Mouse (Mus musculus) NIH3T3 (cell line): ENCODE data around the gene Ptrh1.
A peak's percentile ranks its signal among the peaks of the same experiment; 100 is the strongest.

Source experiments
- DNase-seq: peaks from one replicate; pipeline ENCODE4 v3.0.0-alpha.2; 2012; ENCODE audit warnings: low read depth

The Ptrh1 gene

DNA sequence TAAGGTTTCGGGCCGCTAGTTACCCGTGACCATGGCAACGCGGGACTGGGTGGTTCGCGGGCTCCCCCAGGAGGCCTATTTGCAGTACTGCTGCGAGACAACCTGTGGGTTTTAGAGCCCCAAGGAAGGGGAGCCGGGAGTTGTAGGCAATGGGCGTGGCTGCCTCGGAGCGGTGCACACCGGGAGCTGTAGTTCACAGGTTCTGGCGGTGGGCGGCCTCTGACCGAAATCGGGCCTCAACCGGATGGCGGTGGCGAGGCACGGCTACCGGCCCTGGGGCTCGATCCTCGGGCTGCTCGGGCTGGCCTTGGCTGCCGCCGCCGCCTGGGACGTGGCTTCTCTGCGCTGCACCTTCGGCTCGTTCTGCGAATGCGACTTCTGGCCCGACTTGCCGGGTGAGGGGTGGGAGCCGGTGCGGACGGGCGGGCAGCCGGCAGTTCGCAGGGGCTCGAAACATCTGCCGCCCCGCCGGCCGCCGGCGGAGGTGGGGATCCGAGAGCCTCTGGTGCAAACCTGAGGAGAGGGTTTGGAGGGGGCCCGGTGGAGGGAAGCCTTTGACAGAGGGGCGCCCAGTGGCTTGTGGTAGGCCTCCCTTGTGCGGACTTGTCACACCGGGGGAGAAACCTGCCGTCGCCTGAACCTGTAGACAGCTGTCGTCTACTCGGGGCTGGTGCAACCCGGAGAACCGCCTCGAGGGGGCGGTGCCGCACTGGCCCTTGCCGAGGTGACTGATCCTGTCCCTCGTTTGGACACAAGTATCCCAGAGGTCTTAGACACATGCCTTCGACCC, 18.3 kb upstream of the Ptrh1 start, which contains the start of gene Tor2a:
Tor2a (plus strand) TSS at position 179 of the 790 bp plus-strand sequence.
- DNase-seq = peak; percentile 99

- peak; percentile 26 for DNase-seq
Observed at GRCm38 (mm10) chr2:32758503-32758902, 17.1 kb upstream of the Ptrh1 start.

- DNase-seq = no peak
Observed at GRCm38 (mm10) chr2:32759001-32759400, 16.6 kb upstream of the Ptrh1 start.

GRCm38 (mm10) chr2:32761361-32761760, 14.2 kb upstream of the Ptrh1 start:
- DNase-seq = no peak

- no peak for DNase-seq
Observed at GRCm38 (mm10) chr2:32761859-32762258, 13.7 kb upstream of the Ptrh1 start.

DNA sequence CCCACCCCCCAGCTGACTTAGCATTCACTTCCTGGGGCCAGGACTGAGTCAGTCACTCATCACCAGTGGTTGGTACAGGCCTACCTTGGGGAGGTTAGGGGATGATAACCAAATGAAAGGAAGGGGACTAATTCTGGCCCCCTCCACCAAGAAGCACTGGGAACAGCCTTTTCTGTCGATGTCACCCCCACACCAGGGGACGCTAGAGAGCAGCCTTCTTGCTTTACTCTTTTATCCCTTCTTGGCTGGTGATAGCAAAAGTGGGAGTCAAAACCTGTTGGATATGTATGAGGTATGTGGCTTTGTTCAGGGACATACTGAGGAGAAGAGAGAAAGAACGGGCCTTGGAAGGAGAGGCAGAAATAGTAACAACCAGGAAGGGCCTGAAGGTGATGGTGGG, 12.2 kb upstream of the Ptrh1 start:
- DNase-seq = peak; percentile 58

DNA sequence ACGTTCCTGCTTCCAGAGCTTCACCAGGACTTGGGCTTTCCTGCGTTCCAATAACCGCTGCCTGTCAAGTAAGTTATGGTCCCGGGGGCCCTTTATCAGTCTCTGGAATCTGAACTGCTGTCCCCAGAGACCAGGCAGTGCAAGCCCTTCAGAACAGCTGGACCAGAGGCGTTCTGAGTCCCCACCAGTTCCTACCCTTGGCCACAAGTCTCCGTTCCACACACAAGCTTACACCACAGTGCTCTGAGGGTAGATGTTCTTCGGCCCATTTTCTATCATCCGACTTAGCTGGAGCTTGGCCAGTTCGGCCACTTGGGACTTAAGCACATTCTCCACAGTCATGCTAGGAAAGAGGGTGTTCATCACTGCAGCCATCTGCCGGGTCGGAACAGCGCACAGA, 8.3 kb upstream of the Ptrh1 start:
- DNase-seq = no peak

DNA sequence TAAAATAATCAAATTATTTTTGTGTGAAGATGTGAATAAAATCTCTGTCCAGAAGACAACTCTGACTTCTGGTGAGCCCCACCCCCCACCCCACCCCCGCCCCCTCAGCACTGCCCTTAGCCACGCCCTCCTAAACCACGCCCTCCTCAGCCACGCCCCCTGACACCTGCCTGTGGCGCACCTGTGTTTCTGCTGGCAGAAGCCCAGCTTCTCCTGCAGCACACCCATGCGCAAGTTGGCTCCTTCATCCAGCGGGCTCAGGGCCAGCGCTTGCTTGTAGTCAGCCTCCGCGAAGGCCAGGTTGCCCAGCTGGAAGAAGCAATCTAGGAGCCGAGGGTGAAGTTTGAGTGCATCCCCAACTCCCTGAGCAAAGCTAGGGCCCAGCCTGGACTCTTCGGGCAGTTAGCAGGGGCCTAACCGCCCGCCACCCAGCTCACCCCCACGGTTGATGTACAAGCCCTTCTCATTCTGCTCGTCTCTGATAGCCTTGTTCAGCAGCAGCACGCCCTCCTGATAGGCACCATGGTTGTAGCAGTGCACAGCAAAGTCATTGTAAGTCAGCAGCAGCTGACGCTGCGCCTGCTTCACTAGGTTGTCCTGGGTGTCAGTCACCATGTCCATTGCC, 6.8 kb upstream of the Ptrh1 start:
- no peak for DNase-seq

- DNase-seq = peak; percentile 27
Observed at GRCm38 (mm10) chr2:32769327-32770085, 6.1 kb upstream of the Ptrh1 start.

DNA sequence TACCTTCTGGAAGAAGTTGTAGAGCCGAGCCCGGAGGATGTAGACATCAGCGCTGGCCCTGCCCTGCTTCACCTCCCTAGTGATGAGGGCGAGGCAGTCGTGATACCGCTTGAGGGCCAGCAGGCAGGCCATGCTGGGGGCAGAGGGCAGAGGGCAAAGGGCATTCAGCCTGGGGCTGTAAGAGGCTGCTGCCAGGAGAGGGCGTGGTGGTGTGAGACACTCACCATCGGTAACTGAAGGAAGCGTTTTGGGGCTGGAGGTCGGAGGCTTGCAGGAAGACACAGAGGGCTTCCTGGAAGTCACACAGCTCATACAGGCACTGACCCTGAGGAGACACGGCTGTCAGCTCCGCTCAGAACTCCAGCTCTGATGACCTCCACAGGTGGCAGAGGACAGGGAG, 3.7 kb upstream of the Ptrh1 start:
- DNase-seq = no peak

- DNase-seq = no peak
Observed at GRCm38 (mm10) chr2:32772626-32773279, 2.8 kb upstream of the Ptrh1 start.

DNA sequence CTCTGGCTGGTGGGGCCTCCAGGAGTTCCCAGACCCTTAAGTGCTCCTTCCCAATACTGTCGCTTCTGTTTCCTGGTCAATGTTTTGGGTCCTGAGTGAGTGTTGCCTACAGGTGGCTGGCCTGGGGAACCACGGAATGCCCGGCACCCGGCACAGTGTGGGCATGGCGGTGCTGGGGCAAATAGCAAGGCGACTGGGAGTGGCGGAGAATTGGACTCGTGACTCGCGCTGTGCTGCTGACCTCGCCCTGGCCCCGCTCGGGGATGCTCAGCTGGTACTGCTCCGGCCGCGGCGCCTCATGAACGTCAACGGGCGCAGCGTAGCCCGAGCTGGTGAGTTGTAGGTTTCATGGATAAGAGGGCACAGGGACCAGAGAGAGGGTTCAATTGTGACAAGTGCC, 606 bp downstream of the Ptrh1 start:
- peak; percentile 53 for DNase-seq

- no peak for DNase-seq
Observed at GRCm38 (mm10) chr2:32778081-32778480, 2.5 kb downstream of the Ptrh1 start.

GRCm38 (mm10) chr2:32779131-32779530, 3.5 kb downstream of the Ptrh1 start:
- DNase-seq = peak; percentile 78

DNA sequence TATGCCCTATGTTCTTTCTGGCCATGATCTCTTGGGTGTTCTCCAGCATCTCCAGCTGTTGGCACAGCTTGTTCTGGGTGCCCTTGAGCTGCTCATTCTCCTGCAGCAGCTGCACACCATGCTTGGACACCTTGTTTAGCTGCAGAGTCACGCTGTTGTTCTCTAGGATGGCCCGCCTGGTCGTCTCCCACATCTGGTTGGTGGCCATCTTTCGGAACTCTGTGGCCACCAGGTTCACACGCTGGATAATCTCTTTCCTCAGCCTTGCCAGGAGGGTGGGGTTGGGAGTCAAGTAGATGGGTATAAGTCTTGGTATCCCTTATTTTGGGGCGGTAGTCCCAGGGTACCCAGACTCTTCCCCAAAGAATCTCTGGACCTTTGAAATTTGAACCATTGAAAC, 4.1 kb downstream of the Ptrh1 start:
- no peak for DNase-seq

DNA sequence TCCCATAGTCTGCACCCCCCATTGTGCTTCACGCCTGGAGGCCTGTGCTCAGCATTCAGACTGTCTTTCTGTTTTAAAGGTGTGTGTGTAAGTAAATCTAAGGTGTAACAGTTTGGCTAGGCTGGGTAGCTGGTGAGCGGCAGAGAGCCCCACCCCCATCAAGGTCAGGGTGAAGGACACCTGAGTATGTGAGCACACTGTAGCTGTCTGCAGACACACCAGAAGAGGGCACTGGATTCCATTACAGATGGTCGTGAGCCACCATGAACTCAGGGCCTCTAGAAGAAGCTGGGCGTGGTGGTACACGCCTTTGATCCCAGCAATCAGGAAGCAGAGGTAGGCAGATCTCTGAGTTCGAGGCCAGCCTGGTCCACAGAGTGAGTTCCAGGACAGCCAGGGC, 6.1 kb downstream of the Ptrh1 start:
- no peak for DNase-seq

DNA sequence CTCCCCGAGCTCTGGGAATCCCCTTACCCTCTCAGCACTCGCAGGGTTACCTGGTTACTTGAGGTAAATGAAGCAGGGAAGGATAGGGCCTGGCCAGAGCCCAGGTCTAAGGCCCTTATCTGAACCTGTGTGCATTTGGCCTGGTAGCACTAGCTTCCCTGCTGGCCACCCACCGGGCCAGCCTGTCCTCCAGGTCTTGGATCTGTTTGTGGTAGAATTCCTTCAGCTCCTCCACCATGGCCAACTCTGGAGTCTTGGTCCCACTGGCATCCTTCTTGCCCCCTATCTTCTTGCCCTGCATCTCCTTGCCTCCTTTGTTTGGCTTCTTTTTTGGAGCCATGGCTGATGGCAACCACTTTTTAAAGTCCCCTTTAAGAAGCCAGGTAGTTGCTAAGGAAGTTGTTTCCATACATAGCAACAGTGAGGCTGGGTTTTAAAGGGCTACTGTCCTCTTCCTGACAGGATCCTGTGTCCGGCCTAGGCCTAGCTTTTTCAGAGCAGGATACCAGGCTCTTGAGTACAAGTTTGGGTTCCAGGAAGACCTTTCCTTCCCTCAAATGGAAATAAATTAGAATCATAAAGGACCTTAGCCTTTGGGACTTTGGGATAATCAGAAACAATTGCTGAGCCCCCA, 8.6 kb downstream of the Ptrh1 start, which contains the start of gene Cfap157:
Cfap157 (minus strand) TSS at position 381 of the 634 bp plus-strand sequence.
- DNase-seq = peak; percentile 22

GRCm38 (mm10) chr2:32787176-32787575, 11.6 kb downstream of the Ptrh1 start:
- DNase-seq = peak; percentile 28

DNA sequence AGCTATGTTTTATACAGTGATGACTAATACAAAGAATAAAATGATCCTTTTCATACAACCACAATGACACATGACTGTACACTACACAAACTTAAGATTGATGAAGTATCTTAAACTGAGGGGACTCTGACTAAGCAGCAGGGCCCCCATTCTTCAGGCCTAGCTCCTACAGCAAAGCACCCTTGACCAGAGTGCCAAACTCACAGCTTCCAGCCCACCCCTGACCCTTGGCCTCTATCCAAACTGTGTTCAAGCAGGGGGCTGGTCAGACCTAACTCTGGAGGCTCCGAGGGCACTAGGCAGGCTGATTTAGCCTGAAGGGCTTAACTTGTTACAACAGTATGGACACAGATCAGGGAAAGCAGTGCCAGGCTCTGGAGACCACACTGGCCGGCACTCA, 13.0 kb downstream of the Ptrh1 start:
- peak; percentile 78 for DNase-seq

- DNase-seq = peak; percentile 79
Observed at GRCm38 (mm10) chr2:32791297-32791696, 15.7 kb downstream of the Ptrh1 start.

GRCm38 (mm10) chr2:32795748-32796418, 20.3 kb downstream of the Ptrh1 start:
- DNase-seq = no peak
